Mouse (Mus musculus) brain, embryonic 14.5 days (tissue): ENCODE data around the gene Cdc42ep5.

Experiments used
- CTCF ChIP-seq: fragments of 200-500 bp; IDR thresholded peaks from 2 replicates; pipeline ENCODE4 v1.5.1; 2012; ENCODE audit warnings: inconsistent platforms, mild to moderate bottlenecking, moderate library complexity, borderline replicate concordance; ENCODE audit not compliant: insufficient read depth, insufficient read length; ENCODE audit errors: extremely low read depth
- POLR2A ChIP-seq: fragments of 200-500 bp; IDR thresholded peaks from 2 replicates; pipeline ENCODE4 v1.6.1; 2012; ENCODE audit warnings: mild to moderate bottlenecking, inconsistent platforms, borderline replicate concordance; ENCODE audit not compliant: poor library complexity, insufficient read depth, insufficient read length, severe bottlenecking; ENCODE audit errors: extremely low read depth

GRCm38 (mm10) chr7:4149209-4150054 lies 15.2 kb downstream of the Cdc42ep5 start:
- TF ChIP-seq CTCF (no peak), POLR2A (no peak)
